Mouse (Mus musculus) heart, adult 2 months (tissue): ENCODE measurements around the gene Olfr91.

Source experiments
- CTCF ChIP-seq: fragments of 200-600 bp; IDR thresholded peaks from 2 replicates; pipeline ENCODE4 v1.8.1; 2022; ENCODE audit warnings: antibody characterized with exemption, mild to moderate bottlenecking, moderate library complexity
- EP300 ChIP-seq: fragments of 200-500 bp; IDR thresholded peaks from 2 replicates; pipeline ENCODE4 v1.6.1; 2011; ENCODE audit warnings: low read depth, low read length, control low read depth; ENCODE audit not compliant: insufficient read depth
- POLR2A ChIP-seq: fragments of 200-500 bp; IDR thresholded peaks from 2 replicates; pipeline ENCODE4 v1.6.1; 2011; ENCODE audit warnings: mild to moderate bottlenecking, low read depth, low read length, control low read depth; ENCODE audit not compliant: insufficient read depth

- TF ChIP-seq CTCF (no peak), POLR2A (no peak), EP300 (no peak)
These were observed 28.0 kb downstream of the Olfr91 start for GRCm38 (mm10) chr17:37070121-37070520.
